Mouse (Mus musculus) liver, adult 2 months (tissue): ENCODE data around the gene Ifitm6.

ENCODE experiments used
- CTCF ChIP-seq: fragments of 200-500 bp; IDR thresholded peaks from 2 replicates; pipeline ENCODE4 v1.5.1; 2011; ENCODE audit warnings: low read depth, low read length, control low read depth
- POLR2A ChIP-seq: fragments of 200-500 bp; IDR thresholded peaks from 2 replicates; pipeline ENCODE4 v1.6.1; 2011; ENCODE audit warnings: low read length, control low read depth; ENCODE audit not compliant: insufficient read depth; ENCODE audit errors: extremely low read depth

- no peak for TF ChIP-seq POLR2A
- no peak for TF ChIP-seq CTCF
These were observed 20.6 kb upstream of the Ifitm6 start for GRCm38 (mm10) chr7:141038090-141039032.
